Mouse (Mus musculus): Measurements from ENCODE around the gene Myct1.

The Myct1 gene

GRCm38 (mm10) chr10:5593464-5593863 is at the start of gene Myct1:
Myct1 (plus strand) TSS chr10:5593775.
- no peak for DNase-seq (ENCODE audit: low read depth, low spot score)

DNA sequence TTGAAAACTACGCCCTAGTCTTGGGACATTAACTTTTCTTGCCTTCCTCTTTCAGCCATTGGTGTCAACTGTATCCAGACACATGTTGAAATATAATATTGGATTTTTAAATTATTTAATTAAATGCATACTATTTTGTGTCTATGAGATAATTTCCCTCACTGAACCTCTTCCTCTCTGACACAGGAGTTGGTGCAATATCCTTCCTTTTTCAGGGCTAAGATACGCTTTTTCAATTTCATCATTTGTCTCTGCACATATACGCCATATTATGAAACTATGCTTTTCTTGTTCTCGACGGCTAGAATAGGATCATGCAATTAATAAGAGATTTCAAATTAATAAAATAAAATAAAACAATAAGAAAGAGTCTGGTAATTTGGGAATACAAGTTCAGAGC is 47.1 kb upstream of the Myct1 start:
- DNase-seq (ENCODE audit: low read depth, low spot score), result no peak

GRCm38 (mm10) chr10:5547769-5548168 is 45.8 kb upstream of the Myct1 start:
- no peak for DNase-seq (ENCODE audit: low read depth, low spot score)

DNA sequence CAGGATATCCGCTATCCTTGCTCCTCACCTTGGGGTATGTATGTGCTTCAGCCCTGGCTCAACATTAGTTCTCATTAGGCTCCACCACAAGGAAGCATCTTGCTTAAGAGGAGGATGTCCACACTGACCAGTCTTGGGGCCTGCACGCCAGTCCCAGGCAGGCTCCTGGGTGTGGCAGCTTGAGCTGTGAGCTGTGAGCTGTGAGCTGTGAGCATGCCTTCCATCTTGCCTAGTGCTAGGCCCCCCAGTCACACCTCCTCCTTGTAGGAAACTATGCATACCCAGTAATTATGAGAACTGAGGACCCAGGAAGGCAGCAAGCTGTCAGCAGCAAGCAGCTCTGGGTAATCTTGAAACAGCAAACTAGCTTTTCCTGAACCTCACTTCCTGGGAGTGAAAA is 44.9 kb upstream of the Myct1 start:
- no peak for DNase-seq (ENCODE audit: low read depth, low spot score)

DNA sequence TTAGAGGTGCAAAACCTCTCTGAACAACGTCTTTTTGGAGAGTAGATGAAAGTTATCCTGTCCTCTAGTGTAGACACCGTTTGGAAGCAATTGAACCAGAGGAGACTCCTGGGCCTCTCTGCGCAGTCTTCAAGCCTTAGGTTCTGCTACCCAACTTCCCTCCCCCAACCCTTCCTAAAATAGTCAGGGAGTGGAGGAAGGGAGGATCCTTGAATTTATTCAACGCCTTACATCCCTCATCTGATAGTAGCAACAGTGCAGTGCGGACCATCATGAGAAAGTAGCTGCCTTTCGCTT is 43.8 kb upstream of the Myct1 start:
- DNase-seq (ENCODE audit: low read depth, low spot score), result no peak

DNA sequence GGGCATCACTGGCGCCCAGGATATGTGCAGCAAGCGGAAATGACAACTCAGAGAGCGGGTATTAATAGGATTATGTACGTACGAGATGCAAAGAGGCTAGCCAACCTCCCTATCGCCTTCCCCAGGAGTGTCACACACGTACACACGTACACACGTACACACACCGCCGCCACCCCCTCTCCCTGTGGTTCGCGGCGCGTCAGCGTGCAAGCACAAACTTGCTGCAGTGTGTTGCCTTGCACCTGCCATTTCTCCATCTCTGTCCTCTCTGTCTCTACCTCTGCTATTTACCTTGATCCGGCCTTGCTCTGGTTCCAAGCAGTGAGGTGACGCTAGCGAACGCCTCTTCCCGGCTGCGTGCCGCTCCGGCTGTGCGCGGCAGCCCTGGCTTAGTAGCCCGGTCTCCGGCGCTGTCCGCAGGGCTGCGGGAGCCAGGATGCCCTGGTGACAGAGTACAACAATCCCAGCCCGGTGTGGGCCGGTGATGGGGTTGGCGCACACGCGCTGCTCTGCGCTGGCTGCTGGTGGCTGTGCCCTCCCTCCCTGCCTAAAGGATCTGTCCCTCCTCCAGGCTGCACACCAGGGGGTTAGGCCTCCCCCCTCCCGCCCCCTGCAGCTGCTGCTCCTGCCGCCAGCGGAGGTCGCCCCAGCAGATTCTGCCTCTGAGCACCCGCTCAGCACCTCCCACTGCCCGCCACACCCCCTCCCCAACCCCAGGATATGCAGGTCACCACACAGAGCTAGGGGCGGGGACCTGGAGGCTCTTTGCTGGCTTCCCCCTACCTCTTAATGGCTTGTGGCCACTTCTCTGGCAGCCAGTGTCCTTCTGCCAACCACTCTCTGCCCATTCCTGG is 43.2 kb upstream of the Myct1 start:
- peak; percentile 43 for DNase-seq (ENCODE audit: low read depth, low spot score)

DNA sequence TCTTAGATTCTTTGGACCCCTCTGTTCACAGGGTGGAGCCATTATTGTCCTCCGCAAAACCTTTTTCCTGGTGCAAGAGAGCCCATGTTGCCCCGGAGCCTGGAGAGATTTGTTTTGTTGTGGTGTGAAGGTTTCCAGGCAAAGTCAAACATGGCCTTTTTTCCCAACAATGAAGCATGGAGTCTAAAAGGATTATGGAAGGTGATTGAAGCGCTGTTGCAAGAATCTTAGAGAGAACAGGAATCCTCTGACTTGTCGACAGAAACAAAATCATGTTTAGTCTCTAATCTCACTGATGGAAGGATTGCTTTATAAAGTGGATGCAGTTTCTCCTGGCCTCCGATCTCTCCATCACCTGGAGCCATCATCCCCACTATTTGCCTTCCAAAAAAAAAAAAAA is 42.2 kb upstream of the Myct1 start, which contains the start of gene Syne1:
Syne1 (minus strand) TSS at position 101 of the 400 bp plus-strand sequence.
- no peak for DNase-seq (ENCODE audit: low read depth, low spot score)

GRCm38 (mm10) chr10:5554941-5555340 is 38.6 kb upstream of the Myct1 start:
- DNase-seq (ENCODE audit: low read depth, low spot score), result peak; percentile 42

DNA sequence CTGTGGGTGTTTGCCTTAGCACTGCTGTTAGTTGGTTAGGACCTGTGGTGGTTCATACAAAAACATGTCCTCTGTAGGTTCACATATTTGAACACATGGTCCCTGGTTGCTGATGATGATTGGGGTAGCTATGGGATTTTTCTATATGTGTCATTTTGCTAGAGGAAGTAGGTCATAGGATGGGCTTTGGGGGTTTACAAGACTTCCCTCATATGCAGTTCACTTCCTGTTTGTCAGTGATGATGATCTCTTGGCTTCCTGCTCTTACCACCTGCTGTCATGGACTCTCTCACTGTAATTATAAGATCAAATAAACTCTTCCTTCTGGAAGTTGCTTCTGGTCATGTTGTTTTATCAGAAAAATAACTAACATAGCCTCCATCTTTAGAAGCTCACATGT is 34.8 kb upstream of the Myct1 start:
- DNase-seq (ENCODE audit: low read depth, low spot score), result no peak

GRCm38 (mm10) chr10:5560526-5560925 is 33.0 kb upstream of the Myct1 start:
- DNase-seq (ENCODE audit: low read depth, low spot score), result no peak

DNA sequence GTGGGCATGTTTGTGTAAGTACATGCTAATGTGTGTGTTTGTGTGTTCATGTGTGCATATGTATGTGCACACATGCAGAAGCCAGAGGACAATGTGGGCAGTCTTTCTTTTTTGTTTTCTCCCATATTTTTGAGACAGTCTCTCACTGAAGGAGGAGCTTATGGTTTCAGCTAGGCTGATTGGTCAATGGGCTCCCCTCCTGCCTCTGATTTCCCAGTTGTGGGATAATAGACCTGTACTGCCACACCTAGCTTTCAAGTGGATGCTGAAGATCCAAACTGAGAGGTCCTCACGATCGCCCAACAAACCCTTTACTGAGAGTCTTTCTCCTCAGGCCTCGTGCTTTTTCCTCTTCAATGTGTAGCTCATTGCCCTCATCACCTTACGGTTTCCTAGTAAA is 31.9 kb upstream of the Myct1 start:
- DNase-seq (ENCODE audit: low read depth, low spot score), result no peak

DNA sequence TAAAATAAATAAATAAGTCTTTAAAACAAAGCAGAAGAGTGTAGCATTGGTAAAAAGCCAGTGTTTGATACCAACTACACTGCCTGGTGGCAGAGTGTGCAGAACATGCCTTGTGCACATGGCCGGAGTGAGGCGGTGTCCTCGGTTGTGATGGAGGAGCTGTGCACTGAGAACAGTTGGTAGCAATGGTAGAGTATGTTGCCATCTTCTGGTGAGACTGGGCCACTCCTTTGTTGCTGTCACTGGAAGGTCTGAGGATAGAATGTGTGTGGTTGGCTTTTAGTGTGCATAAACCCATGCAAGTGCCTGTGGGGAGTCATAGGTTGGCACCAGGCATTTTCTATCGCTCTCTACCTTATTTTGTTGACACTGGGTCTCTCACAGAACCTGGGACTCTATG is 24.6 kb upstream of the Myct1 start:
- DNase-seq (ENCODE audit: low read depth, low spot score), result no peak

DNA sequence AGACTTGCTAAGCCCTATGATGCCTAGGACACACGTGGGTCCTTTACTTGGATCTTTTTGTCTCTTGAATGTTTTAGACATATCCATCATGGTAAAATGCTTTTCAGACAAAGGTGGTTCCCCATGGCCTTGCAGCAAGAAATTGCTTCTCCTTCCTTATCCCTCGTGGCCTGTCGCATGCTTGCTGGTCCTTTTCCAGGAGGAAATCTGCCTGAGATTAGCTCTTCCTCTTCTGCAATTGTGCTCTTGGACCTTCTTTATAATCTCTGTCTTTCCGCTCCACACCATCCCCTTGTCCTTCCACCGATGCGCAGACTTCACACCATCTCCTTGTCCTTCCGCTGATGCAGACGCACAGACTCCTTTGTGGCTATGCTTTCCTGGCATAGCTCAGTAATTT is 23.5 kb upstream of the Myct1 start:
- no peak for DNase-seq (ENCODE audit: low read depth, low spot score)

DNA sequence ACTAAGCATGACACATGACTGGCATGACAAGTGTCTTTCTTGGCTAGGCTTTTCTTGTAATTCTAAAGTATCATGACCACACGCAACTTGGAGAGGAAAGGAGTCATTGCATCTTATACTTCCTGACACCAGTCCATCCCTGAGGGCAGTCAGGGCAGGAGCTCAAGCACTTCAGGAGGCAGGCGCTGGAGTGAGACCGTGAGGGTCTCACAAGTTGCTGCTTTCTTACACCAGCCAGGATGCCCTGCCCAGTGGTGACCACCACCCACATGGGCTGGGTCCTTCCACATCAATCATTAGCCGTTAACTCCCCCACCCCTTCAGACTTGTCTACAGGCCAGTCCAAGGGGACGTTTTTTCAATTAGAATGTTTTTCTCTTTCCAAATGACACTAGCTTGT is 22.2 kb upstream of the Myct1 start:
- no peak for DNase-seq (ENCODE audit: low read depth, low spot score)

- DNase-seq (ENCODE audit: low read depth, low spot score), result peak; percentile 36
These were observed 20.2 kb upstream of the Myct1 start for GRCm38 (mm10) chr10:5573328-5573727.

DNA sequence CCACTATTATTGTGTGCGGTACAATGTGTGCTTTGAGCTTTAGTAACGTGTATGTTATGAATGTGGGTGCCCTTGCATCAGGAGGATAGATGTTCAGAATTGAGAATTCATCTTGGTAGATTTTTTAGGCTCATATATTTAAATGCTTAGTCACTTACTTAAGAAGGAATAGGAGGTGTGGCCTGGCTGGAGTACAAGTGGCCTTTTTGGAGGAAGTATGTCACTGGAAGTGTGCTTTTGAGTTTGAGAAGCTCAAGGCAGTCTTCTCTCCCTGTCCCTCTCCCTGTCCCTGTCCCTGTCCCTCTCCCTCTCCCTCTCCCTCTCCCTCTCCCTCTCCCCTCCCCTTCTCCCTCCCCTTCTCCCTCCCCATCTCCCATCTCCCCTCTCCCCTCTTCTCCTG is 2.5 kb upstream of the Myct1 start:
- DNase-seq (ENCODE audit: low read depth, low spot score), result no peak

DNA sequence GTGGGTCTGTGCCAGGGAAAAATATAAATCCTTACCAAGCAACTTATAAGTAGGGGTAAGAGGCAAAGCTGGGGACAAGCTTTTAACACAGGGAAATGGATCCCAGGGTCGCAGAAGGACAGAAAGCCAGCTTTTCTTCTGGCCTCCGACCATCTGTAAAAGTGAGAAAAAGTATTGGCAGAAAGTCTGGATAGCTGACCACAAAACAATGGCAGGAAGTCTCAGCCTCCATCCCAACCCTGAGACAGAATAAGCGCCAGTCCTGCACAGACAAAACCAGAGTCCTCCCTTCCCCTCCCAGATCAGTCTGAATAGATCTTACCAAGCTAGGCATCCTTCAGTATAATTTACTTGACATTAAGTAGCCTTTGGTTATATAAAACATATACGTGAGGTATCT is 1.6 kb upstream of the Myct1 start:
- DNase-seq (ENCODE audit: low read depth, low spot score), result no peak

- no peak for DNase-seq (ENCODE audit: low read depth, low spot score)
These were observed 882 bp downstream of the Myct1 start for GRCm38 (mm10) chr10:5594457-5594856.

DNA sequence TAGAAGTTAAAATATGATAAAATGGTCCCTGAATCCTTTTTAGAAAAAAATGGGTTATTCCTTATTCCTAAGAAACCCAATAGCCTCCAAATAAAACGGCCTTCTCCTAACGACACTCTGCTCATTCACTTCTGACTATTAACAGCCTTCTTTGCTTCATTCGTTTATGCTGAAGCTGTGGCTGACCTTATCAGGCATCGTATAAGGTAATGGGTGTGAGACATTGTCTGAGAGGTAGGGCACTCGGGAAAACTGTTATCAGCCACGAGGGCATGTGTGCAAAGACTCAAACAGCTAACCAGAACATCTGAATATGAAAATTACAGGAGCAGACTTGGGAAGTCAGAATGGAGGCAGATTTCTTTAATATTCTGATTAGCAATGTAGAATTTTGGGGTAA is 3.0 kb downstream of the Myct1 start:
- DNase-seq (ENCODE audit: low read depth, low spot score), result no peak

DNA sequence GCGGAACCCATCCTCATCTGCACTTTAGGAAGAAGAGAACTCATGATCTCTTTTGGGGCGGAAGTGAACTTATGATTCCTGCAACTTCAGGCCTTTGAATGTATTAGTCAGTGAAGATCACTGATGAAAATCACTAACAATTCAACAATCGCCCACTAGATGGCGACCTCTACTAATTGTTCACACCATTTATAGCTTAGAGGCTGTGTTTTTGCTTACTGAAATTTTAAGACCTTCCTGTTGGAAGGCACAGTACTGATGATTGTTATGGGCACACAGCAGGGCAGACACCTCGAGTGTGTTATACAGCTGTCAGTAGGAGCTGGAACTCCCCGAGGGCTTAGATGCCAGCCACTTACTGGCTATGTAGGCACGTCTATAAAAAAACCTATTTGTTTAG is 6.5 kb downstream of the Myct1 start:
- DNase-seq (ENCODE audit: low read depth, low spot score), result peak; percentile 74

GRCm38 (mm10) chr10:5603512-5603911 is 9.9 kb downstream of the Myct1 start:
- DNase-seq (ENCODE audit: low read depth, low spot score), result peak; percentile 17

- DNase-seq (ENCODE audit: low read depth, low spot score), result no peak
These were observed 10.8 kb downstream of the Myct1 start for GRCm38 (mm10) chr10:5604371-5604770.

DNA sequence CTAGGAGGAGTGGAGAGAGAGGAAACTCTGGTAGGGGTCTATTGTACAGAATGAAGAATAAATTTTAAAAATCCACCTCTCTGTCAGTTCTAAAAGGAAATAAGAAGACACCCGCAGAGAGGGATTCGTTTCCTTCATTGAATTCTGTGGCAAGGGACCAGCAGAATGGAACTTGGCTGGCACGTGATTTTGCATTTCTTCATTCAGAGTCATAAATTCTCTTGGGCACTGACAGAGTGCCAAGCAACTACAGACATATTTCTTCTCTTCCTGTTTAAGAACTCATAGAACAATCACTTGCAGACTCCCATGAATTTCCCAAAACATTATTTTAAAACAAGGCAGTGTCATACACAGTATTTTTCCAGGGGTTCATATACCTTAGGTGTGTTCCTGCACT is 15.3 kb downstream of the Myct1 start:
- no peak for DNase-seq (ENCODE audit: low read depth, low spot score)

Measured in CD4-positive, CD25-positive, alpha-beta regulatory T cell, adult 2 months (primary cell).